Mouse (Mus musculus) liver, embryonic 15.5 days (tissue): ENCODE measurements around the gene Pcdh15. TPM values are rescaled to one million over a fixed set of nuclear protein-coding genes. Genes with fewer than 3 reads are reported as not detected.

Experiments
- ATAC-seq: fragments of 200-750 bp; cut with Nextera tagmentation; 2 replicates; pipeline ENCODE4 v1.8.0; 2017; ENCODE audit warnings: moderate number of reproducible peaks, mild to moderate bottlenecking, moderate library complexity; ENCODE audit not compliant: insufficient read depth
- H3K27ac ChIP-seq: fragments of 300-500 bp; sonication (generic); replicated peaks from 2 replicates; pipeline ENCODE4 v1.5.1; 2015; ENCODE audit warnings: mild to moderate bottlenecking, inconsistent platforms
- H3K27me3 ChIP-seq: fragments of 300-500 bp; sonication (generic); 2 replicates; pipeline ENCODE4 v1.6.1; 2015; ENCODE audit warnings: mild to moderate bottlenecking, inconsistent platforms
- H3K36me3 ChIP-seq: fragments of 300-500 bp; sonication (generic); replicated peaks from 2 replicates; pipeline ENCODE4 v1.6.1; 2015; ENCODE audit warnings: moderate library complexity, mild to moderate bottlenecking, inconsistent platforms
- H3K4me1 ChIP-seq: fragments of 300-500 bp; sonication (generic); replicated peaks from 2 replicates; pipeline ENCODE4 v1.6.1; 2015; ENCODE audit warnings: inconsistent platforms
- H3K4me2 ChIP-seq: fragments of 300-500 bp; sonication (generic); 2 replicates; pipeline ENCODE4 v1.6.1; 2015; ENCODE audit warnings: moderate library complexity, mild to moderate bottlenecking, inconsistent platforms
- H3K4me3 ChIP-seq: fragments of 300-500 bp; sonication (generic); replicated peaks from 2 replicates; pipeline ENCODE4 v1.5.1; 2015; ENCODE audit warnings: mild to moderate bottlenecking, inconsistent platforms
- H3K9ac ChIP-seq: fragments of 300-500 bp; sonication (generic); 2 replicates; pipeline ENCODE4 v1.6.1; 2015; ENCODE audit warnings: moderate library complexity, mild to moderate bottlenecking, inconsistent platforms
- H3K9me3 ChIP-seq: fragments of 300-500 bp; sonication (generic); replicated peaks from 2 replicates; pipeline ENCODE4 v1.6.1; 2016; ENCODE audit warnings: inconsistent platforms
- WGBS: fragments of 180-500 bp; shearing (Covaris S2); methylation state at CpG from one replicate; pipeline ENCODE4 v1.1.7; 2015; ENCODE audit warnings: mixed read lengths; ENCODE audit not compliant: insufficient replicate concordance; 5-methylcytosine and 5-hydroxymethylcytosine counted together
- polyA plus RNA-seq: library from polyadenylated mRNA; unstranded; fragments of >200 nt; fragmentation: Nextera tagmentation; extraction: Ambion mirVana; gene quantifications from 2 replicates; pipeline ENCODE4 v1.2.1, GENCODE M21; 2015

Pcdh15 gene
- polyA plus RNA-seq, 1 experiment from 2014 or later: 0.20 TPM

DNA sequence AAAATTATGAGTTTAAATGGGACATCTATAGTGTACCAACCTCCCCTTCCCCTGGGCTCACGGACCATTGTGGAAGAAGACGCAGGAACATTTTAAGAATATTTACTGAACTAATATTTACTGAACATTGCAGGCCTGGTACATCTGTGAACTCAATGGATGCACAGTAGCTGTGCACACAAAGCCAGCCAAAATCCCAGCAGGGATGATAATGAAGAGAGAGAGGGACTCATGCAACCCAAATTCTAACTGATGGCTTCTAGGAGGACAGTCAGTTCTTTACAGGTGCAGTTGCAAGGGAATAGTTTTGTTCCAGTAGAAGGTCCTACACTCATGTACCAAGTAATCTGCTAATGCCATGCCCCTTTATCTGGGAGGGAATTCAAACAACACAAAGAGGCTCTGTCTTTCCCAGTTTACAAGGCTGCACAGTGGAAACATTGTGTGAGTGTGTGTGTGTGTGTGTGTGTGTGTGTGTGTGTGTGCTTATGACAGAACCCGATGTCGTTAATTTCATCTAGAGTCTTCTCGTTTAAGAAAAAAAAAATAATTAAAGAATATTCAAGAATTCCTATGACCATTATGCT, 475.7 kb downstream of the Pcdh15 start:
- no peaks in the 10 kb centered on the region for H3K27me3 ChIP-seq
- WGBS: 77% methylated on average over 5 of the region's 5 CpGs
- no peaks in the 10 kb centered on the region for H3K9me3 ChIP-seq
- H3K4me3 ChIP-seq: no peak overlapping the region
- no peak overlapping the region for H3K4me2 ChIP-seq
- H3K36me3 ChIP-seq: no peaks in the 10 kb centered on the region
- H3K9ac ChIP-seq: no peak overlapping the region
- H3K4me1 ChIP-seq: no peaks in the 10 kb centered on the region
- H3K27ac ChIP-seq: no peak overlapping the region
- ATAC-seq: no peak

DNA sequence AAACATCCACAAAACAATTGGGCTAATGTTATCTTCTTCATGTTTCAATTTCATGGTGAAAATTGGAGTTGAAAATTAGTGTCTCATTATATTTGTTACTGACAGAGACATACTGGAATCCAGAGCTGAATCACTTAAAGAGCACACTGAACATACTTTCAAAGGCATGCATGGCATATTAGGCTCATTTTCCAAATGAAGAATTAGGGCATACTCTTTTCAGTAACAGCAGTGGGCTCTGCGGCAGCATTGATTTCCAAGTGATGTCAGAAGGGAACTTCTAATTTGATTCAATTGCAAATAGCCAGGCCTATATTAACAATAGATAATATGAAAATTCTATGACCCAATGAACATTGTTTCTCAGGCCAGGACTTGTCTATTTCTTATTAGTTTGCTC, 568.4 kb downstream of the Pcdh15 start:
- Histone ChIP-seq H3K4me1 (no peaks in the 10 kb centered on the region), H3K27me3 (no peaks in the 10 kb centered on the region), H3K9me3 (no peaks in the 10 kb centered on the region), H3K9ac (no peak overlapping the region), H3K27ac (no peak overlapping the region), H3K36me3 (no peaks in the 10 kb centered on the region), H3K4me2 (no peak overlapping the region), H3K4me3 (no peak overlapping the region)
- 76% methylated on average over 1 of the region's 1 CpGs for WGBS
- no peak for ATAC-seq

DNA sequence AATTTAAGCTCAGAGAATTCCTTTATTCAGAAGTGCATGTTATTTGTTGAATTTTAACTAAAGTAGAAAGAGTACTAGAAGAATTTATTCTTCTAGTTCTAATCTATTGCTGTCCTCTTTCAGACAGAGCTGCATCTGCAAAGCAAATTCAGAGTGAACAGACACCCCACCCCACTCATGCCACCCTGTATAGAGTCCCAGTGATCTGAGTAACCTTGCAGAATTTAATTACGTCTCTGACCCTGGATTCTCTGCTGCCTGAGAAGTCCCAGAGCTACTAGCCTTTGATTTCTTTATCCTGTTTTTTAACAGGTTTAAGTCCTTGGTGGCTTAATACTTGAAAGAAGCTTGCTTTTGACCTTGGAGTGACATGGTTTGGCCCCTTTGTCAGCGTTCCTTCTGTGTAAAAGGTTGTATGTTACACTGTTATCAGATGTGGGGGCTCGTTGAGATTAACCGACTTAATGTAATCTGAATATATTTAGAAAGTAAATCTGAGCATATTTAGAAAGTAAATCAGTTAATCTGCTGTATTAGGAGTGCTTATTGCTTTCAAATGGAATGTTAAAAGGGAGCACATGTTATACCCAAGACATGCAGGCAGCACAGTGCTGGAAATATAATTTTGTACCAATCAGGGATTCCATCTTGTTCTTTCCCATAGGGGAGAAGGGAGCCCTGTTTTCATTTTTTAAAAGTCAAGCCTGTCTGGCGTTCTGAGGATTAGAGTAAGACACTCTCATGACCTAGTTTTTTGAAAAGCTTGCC, 601.6 kb downstream of the Pcdh15 start:
- H3K27me3 ChIP-seq: no peaks in the 10 kb centered on the region
- H3K9me3 ChIP-seq: no peaks in the 10 kb centered on the region
- no peak for ATAC-seq
- H3K36me3 ChIP-seq: no peaks in the 10 kb centered on the region
- no peaks in the 10 kb centered on the region for H3K4me1 ChIP-seq
- 49% methylated on average over 5 of the region's 5 CpGs for WGBS
- H3K27ac ChIP-seq: no peak overlapping the region
- no peak overlapping the region for H3K4me3 ChIP-seq
- H3K4me2 ChIP-seq: no peak overlapping the region
- H3K9ac ChIP-seq: no peak overlapping the region

DNA sequence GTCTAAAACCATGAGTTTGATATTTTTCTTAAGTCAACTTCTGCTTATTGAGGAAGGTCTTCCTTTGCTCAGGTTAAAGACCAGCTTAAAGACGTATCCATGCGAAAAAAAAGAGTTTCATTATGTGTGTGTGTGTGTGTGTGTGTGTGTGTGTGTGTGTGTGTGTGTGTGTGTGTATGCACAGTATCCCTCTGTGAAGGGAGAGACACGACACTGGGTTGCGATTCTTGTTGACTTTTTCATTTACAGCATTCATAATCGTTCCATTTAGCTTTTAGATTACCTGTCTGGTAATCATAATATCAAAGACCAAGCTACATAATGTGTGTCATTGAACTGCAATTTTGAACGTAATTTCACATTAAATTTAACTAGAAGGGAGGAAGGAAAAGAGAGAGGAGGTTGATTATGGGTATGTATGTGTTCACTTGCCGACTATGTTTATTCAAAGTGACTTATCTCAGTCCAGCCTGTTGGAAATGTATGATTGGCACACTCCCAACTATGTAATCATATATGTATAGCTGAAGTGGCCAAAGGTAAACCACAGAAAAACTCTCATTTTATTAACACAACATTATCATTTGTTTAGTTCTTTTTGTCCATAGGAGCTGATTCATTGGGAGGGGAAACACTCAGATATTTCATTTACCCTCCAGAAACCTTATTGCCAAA, 626.6 kb downstream of the Pcdh15 start:
- no peaks in the 10 kb centered on the region for H3K36me3 ChIP-seq
- ATAC-seq: no peak
- H3K27me3 ChIP-seq: no peaks in the 10 kb centered on the region
- no peak overlapping the region for H3K4me2 ChIP-seq
- H3K4me3 ChIP-seq: no peak overlapping the region
- no peaks in the 10 kb centered on the region for H3K4me1 ChIP-seq
- H3K27ac ChIP-seq: no peak overlapping the region
- 64% methylated on average over 7 of the region's 7 CpGs for WGBS
- no peaks in the 10 kb centered on the region for H3K9me3 ChIP-seq
- H3K9ac ChIP-seq: no peak overlapping the region

DNA sequence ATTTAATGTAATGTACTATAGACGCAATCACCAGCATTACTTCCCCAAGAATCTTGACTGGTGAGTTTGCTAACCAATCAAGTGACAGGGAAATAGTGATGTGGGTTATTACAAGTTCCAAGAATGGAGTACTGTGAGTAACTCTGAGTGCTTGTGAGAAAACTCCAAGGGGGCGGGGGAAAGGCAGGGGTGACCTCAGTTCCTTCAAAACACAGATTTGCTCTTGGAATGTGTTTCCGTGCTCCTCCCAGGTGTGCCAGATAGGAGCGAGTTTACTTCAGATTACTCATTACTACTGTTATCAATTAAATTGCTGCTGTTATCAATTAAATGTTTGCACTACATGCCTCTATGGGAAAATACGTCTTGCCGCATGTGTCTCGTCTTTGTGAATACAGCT, 634.1 kb downstream of the Pcdh15 start:
- no peaks in the 10 kb centered on the region for H3K36me3 ChIP-seq
- no peak overlapping the region for H3K4me2 ChIP-seq
- no peaks in the 10 kb centered on the region for H3K4me1 ChIP-seq
- no peak overlapping the region for H3K27ac ChIP-seq
- H3K4me3 ChIP-seq: no peak overlapping the region
- no peak overlapping the region for H3K9ac ChIP-seq
- WGBS: 65% methylated on average over 7 of the region's 7 CpGs
- H3K9me3 ChIP-seq: no peaks in the 10 kb centered on the region
- no peaks in the 10 kb centered on the region for H3K27me3 ChIP-seq
- no peak for ATAC-seq

DNA sequence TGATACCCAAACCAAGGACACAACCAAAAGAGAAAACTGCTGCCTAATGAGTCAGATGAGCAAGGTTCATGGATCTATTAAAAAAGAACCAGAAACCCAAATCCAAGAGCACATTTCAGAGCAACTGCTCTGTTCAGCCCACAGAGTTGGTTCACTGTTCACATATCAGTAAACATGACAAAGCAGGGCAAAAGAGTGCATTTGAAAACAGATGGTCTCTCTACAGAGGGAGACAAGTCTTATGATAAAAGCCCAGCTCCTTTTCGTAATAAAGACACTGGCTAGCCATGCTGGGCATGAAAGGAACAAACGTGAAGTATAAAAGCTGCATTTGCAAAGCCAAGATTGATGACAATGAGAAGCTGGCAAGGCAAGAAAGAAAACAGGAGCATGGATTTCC, 649.9 kb downstream of the Pcdh15 start:
- Histone ChIP-seq H3K4me3 (no peak overlapping the region), H3K4me1 (no peaks in the 10 kb centered on the region), H3K4me2 (no peak overlapping the region), H3K9ac (no peak overlapping the region), H3K36me3 (no peaks in the 10 kb centered on the region), H3K27me3 (no peaks in the 10 kb centered on the region), H3K9me3 (no peaks in the 10 kb centered on the region), H3K27ac (no peak overlapping the region)
- ATAC-seq: no peak
- WGBS: 41% methylated on average over 2 of the region's 2 CpGs

DNA sequence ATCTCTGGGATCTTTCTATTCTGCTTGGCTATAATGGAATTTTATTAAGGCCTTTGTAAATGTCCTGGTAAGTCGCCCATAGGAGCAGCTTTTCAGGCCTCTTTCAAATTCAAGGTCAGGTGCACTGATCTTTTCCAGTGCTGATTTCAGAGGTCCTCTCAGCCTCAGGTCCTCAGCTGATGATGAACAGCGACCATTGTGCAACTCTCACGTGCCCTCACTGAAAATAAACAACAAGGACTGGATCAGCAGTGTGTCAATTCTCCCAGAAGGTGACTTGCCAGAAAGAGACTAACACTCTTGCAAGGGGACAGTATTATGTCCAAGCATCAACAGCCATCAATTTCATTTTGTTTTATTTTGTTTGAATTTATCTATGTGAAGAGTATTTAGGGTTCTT, 654.7 kb downstream of the Pcdh15 start:
- H3K27ac ChIP-seq: no peak overlapping the region
- H3K4me2 ChIP-seq: no peak overlapping the region
- H3K27me3 ChIP-seq: no peaks in the 10 kb centered on the region
- H3K36me3 ChIP-seq: no peaks in the 10 kb centered on the region
- no peak for ATAC-seq
- 38% methylated on average over 3 of the region's 3 CpGs for WGBS
- no peak overlapping the region for H3K9ac ChIP-seq
- H3K4me1 ChIP-seq: no peaks in the 10 kb centered on the region
- no peak overlapping the region for H3K4me3 ChIP-seq
- no peaks in the 10 kb centered on the region for H3K9me3 ChIP-seq

DNA sequence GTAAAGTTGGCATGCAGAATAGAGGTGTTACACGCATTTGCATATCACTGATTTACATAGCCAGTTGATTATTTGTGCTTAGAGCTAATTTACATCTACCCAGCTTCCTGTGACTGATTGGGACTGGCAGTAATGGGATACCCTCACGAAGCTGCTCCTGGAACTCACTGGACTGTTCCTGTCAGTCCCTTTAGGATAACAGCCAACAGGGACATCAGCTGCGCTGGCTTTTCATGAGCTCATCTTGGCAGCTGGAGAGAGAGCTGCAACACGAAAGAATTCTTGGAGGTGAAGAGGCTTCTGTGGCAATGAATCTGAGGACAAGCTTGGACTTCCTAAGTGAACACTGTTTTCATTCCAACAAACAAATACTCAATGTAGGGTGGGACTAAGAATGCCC, 683.8 kb downstream of the Pcdh15 start:
- Histone ChIP-seq H3K9me3 (no peaks in the 10 kb centered on the region), H3K27ac (no peak overlapping the region)
- 39% methylated on average over 4 of the region's 4 CpGs for WGBS

DNA sequence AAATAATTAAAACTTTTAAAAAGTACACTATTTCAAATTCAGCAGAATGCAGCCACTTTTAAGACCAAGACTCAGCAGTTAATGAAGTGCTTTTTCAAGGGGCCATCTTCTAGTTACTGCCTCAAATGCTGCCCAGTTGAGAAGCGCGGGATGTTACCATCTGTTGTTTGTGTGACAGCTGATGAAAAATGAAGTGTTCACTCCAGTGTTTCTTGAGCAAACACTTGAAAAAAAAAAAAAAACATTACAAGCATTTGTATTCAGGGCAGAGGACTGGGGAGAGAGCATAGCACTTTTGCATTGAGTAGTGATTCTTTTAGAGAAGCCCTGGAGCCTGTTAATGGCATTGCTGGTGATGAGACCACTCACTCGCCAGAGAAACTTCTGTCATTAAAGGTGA, 689.0 kb downstream of the Pcdh15 start:
- H3K9ac ChIP-seq: no peak overlapping the region
- H3K9me3 ChIP-seq: no peaks in the 10 kb centered on the region
- no peaks in the 10 kb centered on the region for H3K36me3 ChIP-seq
- H3K4me2 ChIP-seq: no peak overlapping the region
- H3K27me3 ChIP-seq: no peaks in the 10 kb centered on the region
- H3K4me1 ChIP-seq: no peaks in the 10 kb centered on the region
- H3K4me3 ChIP-seq: no peak overlapping the region
- ATAC-seq: no peak
- WGBS: 69% methylated on average over 3 of the region's 3 CpGs
- H3K27ac ChIP-seq: no peak overlapping the region

More for the DNA sequence above, 683.8 kb downstream of the Pcdh15 start:
- ATAC-seq: no peak
- Histone ChIP-seq H3K4me2 (no peak overlapping the region), H3K9ac (no peak overlapping the region), H3K36me3 (no peaks in the 10 kb centered on the region), H3K27me3 (no peaks in the 10 kb centered on the region), H3K4me1 (no peaks in the 10 kb centered on the region), H3K4me3 (no peak overlapping the region)

DNA sequence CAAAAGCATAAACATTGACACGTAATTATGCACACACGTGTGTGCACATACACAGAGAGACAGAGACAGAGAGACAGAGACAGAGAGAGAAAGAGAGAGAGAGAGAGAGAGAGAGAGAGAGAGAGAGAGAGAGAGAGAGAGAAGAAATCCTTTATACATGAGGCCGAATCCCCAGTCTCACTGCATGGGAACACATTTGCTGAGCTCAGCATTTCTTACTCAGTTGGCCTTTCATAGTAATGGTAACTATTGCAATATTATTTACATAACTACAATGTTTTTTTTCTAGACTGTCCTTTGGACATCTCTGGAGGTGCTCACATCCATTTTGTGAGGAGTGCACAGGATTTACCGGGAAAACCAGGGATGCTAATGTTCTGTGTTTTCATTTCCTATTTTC, 705.9 kb downstream of the Pcdh15 start:
- Histone ChIP-seq H3K27me3 (no peaks in the 10 kb centered on the region), H3K36me3 (no peaks in the 10 kb centered on the region), H3K4me3 (no peak overlapping the region), H3K9ac (no peak overlapping the region), H3K4me1 (no peaks in the 10 kb centered on the region), H3K27ac (no peak overlapping the region), H3K4me2 (no peak overlapping the region), H3K9me3 (peaks cover 5% of the 10 kb centered on the region; the same call in 1 of the 2 replicates)
- 56% methylated on average over 4 of the region's 4 CpGs for WGBS
- no peak for ATAC-seq

DNA sequence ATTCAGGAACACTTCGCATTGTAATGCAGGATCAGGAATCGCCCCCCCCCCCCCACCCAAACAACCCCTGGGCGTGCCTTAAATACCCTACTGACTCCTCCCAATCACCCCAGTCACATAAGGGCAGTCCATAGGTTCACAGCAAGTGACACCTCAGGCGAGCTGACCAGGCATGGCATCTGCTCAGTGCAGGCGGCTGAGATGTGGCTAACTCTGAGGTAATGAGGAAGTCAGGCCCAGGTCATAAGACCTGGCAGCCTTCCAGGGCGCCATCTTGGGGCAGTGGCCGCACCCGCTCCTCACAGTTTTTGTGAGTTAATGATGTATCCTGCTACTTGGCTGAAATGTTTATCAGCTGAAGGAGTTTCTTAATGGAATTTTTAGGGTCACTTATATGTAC, 713.2 kb downstream of the Pcdh15 start:
- 48% methylated on average over 8 of the region's 8 CpGs for WGBS
- H3K4me2 ChIP-seq: no peak overlapping the region
- ATAC-seq: no peak
- peaks cover 5% of the 10 kb centered on the region; the same call in 1 of the 2 replicates for H3K9me3 ChIP-seq
- H3K4me3 ChIP-seq: no peak overlapping the region
- H3K36me3 ChIP-seq: no peaks in the 10 kb centered on the region
- no peak overlapping the region for H3K9ac ChIP-seq
- H3K27me3 ChIP-seq: no peaks in the 10 kb centered on the region
- H3K4me1 ChIP-seq: no peaks in the 10 kb centered on the region
- no peak overlapping the region for H3K27ac ChIP-seq
